Comparison of ENCODE assay signal across 12 mouse cellular contexts in the genomic region with DNA sequence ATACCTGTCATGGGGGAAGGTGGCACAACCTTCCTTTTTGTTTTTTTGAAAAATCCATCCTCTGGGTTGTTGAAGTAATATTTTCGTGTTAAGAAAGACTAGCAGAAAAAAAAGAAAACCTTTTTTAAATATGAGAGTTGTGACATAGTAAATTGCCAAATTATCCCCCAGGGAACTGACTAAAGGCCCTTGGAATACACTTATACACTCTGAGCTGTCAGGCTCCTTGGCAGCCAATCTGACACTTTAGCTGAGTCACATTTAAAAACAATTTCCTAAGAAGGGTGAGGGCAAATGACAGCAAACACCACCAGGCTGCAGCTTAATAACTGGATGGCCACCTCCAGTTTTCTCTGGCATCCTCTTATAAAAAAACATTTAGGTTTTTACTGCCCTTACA. TPM values are rescaled to one million over a fixed set of nuclear protein-coding genes. Genes with fewer than 3 reads are reported as not detected.
"Had no signal": no experiment of that assay in that cellular context is flagged by ENCODE, and none has a peak within 500 bp of the region (broad histone marks: within the 10 kb centered on the region; RNA-seq: fewer than 3 reads in every experiment).

No protein-coding gene starts in this region.

- H3K9ac ChIP-seq: limb, embryonic 13.5 days; liver, embryonic 14.5 days; midbrain, embryonic 13.5 days had no signal

- H3K4me3 ChIP-seq: limb, embryonic 13.5 days; midbrain, embryonic 13.5 days had no signal

- ATAC-seq: midbrain, embryonic 13.5 days had no signal

- H3K4me1 ChIP-seq: limb, embryonic 13.5 days; midbrain, embryonic 13.5 days had no signal

- H3K4me2 ChIP-seq: limb, embryonic 13.5 days; midbrain, embryonic 13.5 days had no signal

- H3K9me3 ChIP-seq: limb, embryonic 13.5 days; midbrain, embryonic 13.5 days had no signal

- H3K27ac ChIP-seq: kidney, postnatal 0 days; limb, embryonic 13.5 days; liver, embryonic 14.5 days; midbrain, embryonic 13.5 days had no signal

- H3K27me3 ChIP-seq: limb, embryonic 13.5 days; midbrain, embryonic 13.5 days had no signal

- DNase-seq: left cerebral cortex, postnatal 4 days; lung, adult 18-20 months; right cerebral cortex, postnatal 25 days; spleen, adult 18-20 months; thymus, adult 18-20 months; thymus, postnatal 14 days had no signal

RNA-seq across cellular contexts. Expression of a gene that starts 20.6 kb away (rescaled TPM):
- total RNA-seq: megakaryocyte-erythroid progenitor cell, adult 5-6 weeks had no signal
- polyA plus RNA-seq: liver, adult 2 months; liver, embryonic 14.5 days had no signal

RNA-seq across cellular contexts. Expression of a gene that starts 51.1 kb away (rescaled TPM):
- total RNA-seq: megakaryocyte-erythroid progenitor cell, adult 5-6 weeks had no signal
